ENCODE assay signal across 1 mouse cellular context in the genomic region with DNA sequence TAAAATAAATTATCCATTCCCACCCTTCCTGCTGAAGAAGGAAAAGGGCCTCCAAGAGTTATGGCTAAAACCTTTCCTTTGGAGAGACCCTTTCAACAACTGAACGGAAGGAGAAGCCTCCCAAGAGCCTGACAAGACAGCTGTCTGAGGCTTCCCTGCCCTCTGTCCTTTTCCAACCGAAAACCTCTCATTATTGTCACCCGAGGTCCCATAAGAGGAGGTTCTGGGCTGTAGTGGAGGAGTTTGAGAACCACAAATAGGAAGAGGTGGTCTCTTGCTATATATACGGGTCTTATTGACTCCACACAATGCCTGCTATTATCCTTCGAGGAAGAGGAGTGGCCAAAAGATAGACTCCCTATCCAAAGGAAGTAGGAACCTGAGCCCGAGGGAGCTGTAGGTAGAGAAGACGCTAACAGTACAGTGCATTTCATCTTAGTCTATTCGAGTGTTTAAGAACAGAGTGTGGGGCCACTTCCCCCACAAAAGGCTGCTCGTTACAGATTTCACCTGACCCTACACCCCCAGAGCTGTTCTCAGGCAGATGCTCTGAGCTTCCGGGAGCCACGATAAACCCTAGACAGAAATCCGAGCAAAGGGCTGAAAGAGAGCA.
A peak's percentile ranks its signal among the peaks of the same experiment; 100 is the strongest.
TF ChIP-seq lines count a peak whose summit lies in the region.

No protein-coding gene starts in this region.

TF ChIP-seq in MEL, 35 proteins besides CTCF, POLR2A, EP300 and RAD21:
- TF ChIP-seq SMC3 (IDR thresholded peaks at IDR 0.05; ENCODE audit: low read depth, low read length): no peak
- no peak for TF ChIP-seq ZMIZ1 (IDR thresholded peaks at IDR 0.05; ENCODE audit: low read depth, low read length)
- TF ChIP-seq TAL1 (IDR thresholded peaks at IDR 0.05; ENCODE audit: low read length): peak; percentile 4; the same call in 1 of the 2 replicates
- TF ChIP-seq KAT2A (conservative IDR thresholded peaks at IDR 0.05; ENCODE audit: low read depth, low read length): no peak
- peak; percentile 63; the same call in 1 of the 2 replicates for TF ChIP-seq TBP (IDR thresholded peaks at IDR 0.05; ENCODE audit: low read depth, low read length)
- peak; percentile 29; the same call in 1 of the 2 replicates for TF ChIP-seq ELF1 (IDR thresholded peaks at IDR 0.05; ENCODE audit: low read depth, low read length)
- TF ChIP-seq E2F4 (IDR thresholded peaks at IDR 0.05; ENCODE audit: borderline replicate concordance, low read depth, low read length): 0 out of 2 replicates have a peak, but pooled peaks have one; percentile 28
- TF ChIP-seq MAFK (IDR thresholded peaks at IDR 0.05; ENCODE audit: borderline replicate concordance, low read depth, low read length): no peak
- TF ChIP-seq ETS1 (IDR thresholded peaks at IDR 0.05; ENCODE audit: low read depth, low read length): no peak
- TF ChIP-seq ZKSCAN1 (IDR thresholded peaks at IDR 0.05; ENCODE audit: low read depth, low read length): no peak
- peak; percentile 12; the same call in 1 of the 2 replicates for TF ChIP-seq MYC (IDR thresholded peaks at IDR 0.05; ENCODE audit: low read depth, low read length)
- 0 out of 2 replicates have a peak, but pooled peaks have one; percentile 7 for TF ChIP-seq HCFC1 (IDR thresholded peaks at IDR 0.05; ENCODE audit: low read depth, low read length)
- no peak for TF ChIP-seq USF2 (IDR thresholded peaks at IDR 0.05; ENCODE audit: borderline replicate concordance in 1 of 2, insufficient read depth in 1 of 2, low read depth in 1 of 2, low read length in 2 of 2)
- TF ChIP-seq MAX (IDR thresholded peaks at IDR 0.05; ENCODE audit: low read length): no peak
- TF ChIP-seq UBTF (IDR thresholded peaks at IDR 0.05; ENCODE audit: borderline replicate concordance, insufficient read depth, low read depth, low read length): no peak
- TF ChIP-seq GATA1 (IDR thresholded peaks at IDR 0.05; ENCODE audit: low read depth, low read length): peak; percentile 36; the same call in 1 of the 2 replicates
- no peak for TF ChIP-seq MEF2A (IDR thresholded peaks at IDR 0.05; ENCODE audit: extremely low read depth, insufficient replicate concordance, low read depth, low read length, poor library complexity, severe bottlenecking)
- peak; percentile 61; the same call in 1 of the 2 replicates for TF ChIP-seq MAZ (IDR thresholded peaks at IDR 0.05; ENCODE audit: low read depth, low read length)
- no peak; the same call in 1 of the 2 replicates for TF ChIP-seq POLR2AphosphoS5 (IDR thresholded peaks at IDR 0.05; ENCODE audit: borderline replicate concordance, low read depth, low read length)
- TF ChIP-seq MYB (IDR thresholded peaks at IDR 0.05; ENCODE audit: low read depth, low read length): no peak
- TF ChIP-seq CHD1 (IDR thresholded peaks at IDR 0.05; ENCODE audit: low read depth, low read length): 0 out of 2 replicates have a peak, but pooled peaks have one; percentile 50
- TF ChIP-seq NRF1 (IDR thresholded peaks at IDR 0.05; ENCODE audit: insufficient read depth, low read depth, low read length, poor library complexity, severe bottlenecking): no peak
- no peak for TF ChIP-seq MXI1 (IDR thresholded peaks at IDR 0.05; ENCODE audit: low read depth, low read length)
- no peak for TF ChIP-seq ZC3H11A (IDR thresholded peaks at IDR 0.05; ENCODE audit: low read depth, low read length)
- TF ChIP-seq USF1 (IDR thresholded peaks at IDR 0.05; ENCODE audit: low read depth, low read length): no peak
- no peak for TF ChIP-seq TCF12 (IDR thresholded peaks at IDR 0.05; ENCODE audit: low read depth, low read length)
- no peak for TF ChIP-seq GABPA (IDR thresholded peaks at IDR 0.05; ENCODE audit: low read depth, low read length)
- TF ChIP-seq CHD2 (IDR thresholded peaks at IDR 0.05; ENCODE audit: low read length): no peak
- TF ChIP-seq POLR2AphosphoS2 (IDR thresholded peaks at IDR 0.05; ENCODE audit: low read length): no peak
- no peak for TF ChIP-seq BHLHE40 (IDR thresholded peaks at IDR 0.05; ENCODE audit: borderline replicate concordance, low read depth, low read length)
- no peak for TF ChIP-seq ZNF384 (IDR thresholded peaks at IDR 0.05; ENCODE audit: low read depth, low read length)
- TF ChIP-seq JUND (IDR thresholded peaks at IDR 0.05; ENCODE audit: low read depth, low read length): no peak
- 0 out of 2 replicates have a peak, but pooled peaks have one; percentile 13 for TF ChIP-seq SIN3A (IDR thresholded peaks at IDR 0.05; ENCODE audit: low read length)
- TF ChIP-seq RCOR1 (IDR thresholded peaks at IDR 0.05; ENCODE audit: low read depth, low read length): peak; percentile 52
- TF ChIP-seq NELFE (IDR thresholded peaks at IDR 0.05; ENCODE audit: low read depth, low read length): no peak; the same call in none of the 2 replicates
